Mouse (Mus musculus) 3T3-L1 (cell line): Measurements from ENCODE around the gene Ptbp3.

Source experiments
- DNase-seq: peaks from one replicate; pipeline ENCODE4 v3.0.0-alpha.2; 2015; ENCODE audit warnings: low read depth, low spot score

Ptbp3 gene

DNA sequence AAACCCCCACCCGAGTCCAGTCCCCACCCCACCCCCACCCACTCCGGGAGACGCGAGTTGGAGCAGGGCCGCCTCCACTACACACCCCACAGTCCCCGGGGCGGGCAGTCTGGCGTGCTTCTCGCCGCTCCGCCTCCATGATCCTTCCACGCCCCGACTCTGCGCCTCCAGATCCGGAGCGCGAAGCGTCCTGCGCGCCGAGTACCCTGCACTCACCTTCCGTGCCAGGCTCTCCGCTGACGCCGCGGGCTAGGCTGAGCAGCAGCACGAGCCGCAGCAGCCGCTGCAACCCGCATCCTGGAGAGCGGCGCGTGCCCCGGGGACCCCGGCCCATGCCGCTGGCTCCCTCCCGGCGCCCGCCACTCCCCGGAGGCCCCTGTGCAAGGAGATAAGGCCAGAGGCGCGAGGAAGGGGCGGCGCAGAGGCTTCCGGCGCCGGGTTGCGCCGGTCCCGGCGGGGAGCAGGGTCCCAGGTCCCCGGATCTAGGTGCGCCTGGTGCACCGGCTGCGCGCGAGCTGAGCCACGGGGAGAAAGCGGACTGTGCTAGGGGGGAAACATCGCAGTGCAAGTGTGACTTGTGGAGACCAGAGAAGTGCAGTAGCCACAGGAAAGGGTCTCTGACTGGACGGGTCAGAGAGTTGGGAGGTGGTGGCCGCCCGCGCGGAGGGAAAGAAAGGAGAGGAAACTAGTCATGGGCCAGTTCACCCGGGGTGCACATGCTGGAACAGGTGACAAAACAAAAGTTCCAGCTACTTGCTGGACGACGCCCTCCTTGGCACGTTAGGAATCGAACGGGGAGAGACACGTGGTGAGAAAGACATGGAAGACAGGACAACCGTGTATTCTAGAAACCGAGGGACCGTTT, 110.9 kb downstream of the Ptbp3 start, which contains the start of gene Susd1:
TSS of gene Susd1 (minus strand) at position 644 of the 865 bp plus-strand sequence.
- DNase-seq = no peak

DNA sequence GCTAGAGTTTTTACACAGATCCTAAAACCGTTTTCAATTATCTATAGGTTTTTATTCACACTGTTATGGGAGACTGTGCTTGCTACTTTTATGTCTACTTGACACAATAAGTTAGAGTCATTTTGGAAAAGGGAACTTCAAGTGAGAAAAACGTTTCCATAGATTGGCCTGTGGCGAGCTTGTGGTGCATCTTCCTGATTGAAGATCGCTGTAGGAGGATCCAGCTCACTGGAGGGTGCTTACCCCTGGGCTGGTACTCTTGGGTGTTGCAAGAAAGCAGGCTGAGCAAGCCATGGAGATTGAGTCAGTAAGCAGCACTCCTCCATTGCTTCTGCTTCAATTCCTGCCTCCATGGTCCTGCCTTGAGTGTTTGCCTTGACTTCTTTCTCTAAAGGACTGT, 113.2 kb downstream of the Ptbp3 start:
- no peak for DNase-seq

DNA sequence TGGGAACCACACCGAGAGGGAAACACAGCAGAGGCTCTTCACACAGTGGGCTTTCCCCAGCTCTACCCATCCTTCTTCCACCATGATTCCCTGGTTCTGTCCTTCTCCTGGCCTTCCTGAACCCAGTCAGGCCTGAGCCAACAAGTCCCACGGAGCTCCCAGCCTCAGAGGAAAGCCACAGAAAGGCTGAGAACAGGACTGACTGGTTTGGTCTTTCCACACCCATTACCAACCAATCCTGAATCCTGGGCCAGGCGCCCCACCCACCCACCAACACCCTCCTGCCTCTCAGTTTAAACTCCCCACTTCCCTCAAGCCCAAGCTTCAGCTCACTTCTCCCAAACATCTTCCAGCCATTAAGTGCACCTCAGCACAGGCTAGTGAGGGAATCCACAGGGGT, 115.1 kb downstream of the Ptbp3 start:
- no peak for DNase-seq

- no peak for DNase-seq
Measured at GRCm38 (mm10) chr4:59429128-59429527, 120.0 kb downstream of the Ptbp3 start.

DNA sequence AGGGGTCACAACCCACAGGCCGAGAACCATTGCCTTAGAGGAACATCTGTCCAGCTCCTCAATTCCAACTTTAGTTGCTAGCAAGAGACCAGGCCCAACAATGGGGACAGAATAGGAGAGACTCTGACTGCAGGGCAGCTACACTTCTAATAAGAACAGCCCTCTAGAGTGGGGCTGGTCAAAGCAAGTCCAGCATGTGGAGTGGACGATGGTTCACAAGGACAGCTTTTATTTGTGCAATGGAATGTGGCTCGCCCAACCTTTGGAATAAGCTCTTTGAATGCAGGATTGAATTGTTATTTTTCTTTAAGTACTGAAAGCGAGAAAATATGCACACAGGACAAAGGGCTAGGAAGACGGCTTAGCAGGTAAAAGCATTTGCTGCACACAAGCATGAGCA, 122.7 kb downstream of the Ptbp3 start:
- DNase-seq = no peak

- no peak for DNase-seq
Measured at GRCm38 (mm10) chr4:59422808-59423207, 126.4 kb downstream of the Ptbp3 start.

GRCm38 (mm10) chr4:59422025-59422783, 127.0 kb downstream of the Ptbp3 start:
- no peak for DNase-seq
